Mouse (Mus musculus) left cerebral cortex, postnatal 36 days (tissue): ENCODE data around the gene Tnk2. TPM values are rescaled to one million over a fixed set of nuclear protein-coding genes. Genes with fewer than 3 reads are reported as not detected.

Experiments
- total RNA-seq, 2 experiments: library from RNA; stranded (reverse); gene quantifications; 2 replicates each; pipeline ENCODE4 v1.2.3; 2021

The Tnk2 gene
- total RNA-seq, 2 experiments from 2014 or later: 197 to 205 TPM

Other genes with a start within 250 kb of the Tnk2 start
- gene Tm4sf19, start 243.4 kb upstream of the Tnk2 start, total RNA-seq: not detected
- 10 to 100 TPM; 14.6 TPM for gene Tctex1d2, start 224.2 kb upstream of the Tnk2 start, total RNA-seq
- 10 to 100 TPM; 44.1 to 44.6 TPM for gene Pcyt1a, start 213.0 kb upstream of the Tnk2 start, total RNA-seq
- gene Slc51a, start 156.0 kb upstream of the Tnk2 start, total RNA-seq: not detected
- not detected for gene Zdhhc19, start 147.6 kb upstream of the Tnk2 start, total RNA-seq
- gene Tfrc, start 35.0 kb upstream of the Tnk2 start, total RNA-seq: 10 to 100 TPM; 78.8 to 81.9 TPM
- not detected for gene Muc4, start 92.0 kb downstream of the Tnk2 start, total RNA-seq
- gene Muc20, start 153.6 kb downstream of the Tnk2 start, total RNA-seq: not detected
- gene Smbd1, start 166.6 kb downstream of the Tnk2 start, total RNA-seq: not detected
- gene Fyttd1, start 233.6 kb downstream of the Tnk2 start, total RNA-seq: 100 to 1,000 TPM; 115 to 121 TPM
- gene Rubcn, start 233.9 kb downstream of the Tnk2 start, total RNA-seq: 10 to 100 TPM; 60.7 to 72.2 TPM